Mouse (Mus musculus): ENCODE results near the gene Gm26566. TPM values are rescaled to one million over a fixed set of nuclear protein-coding genes. Genes with fewer than 3 reads are reported as not detected.

Gene Gm26566
- polyA plus RNA-seq (2017; shearing (Covaris generic)) = 0.74 TPM

DNA sequence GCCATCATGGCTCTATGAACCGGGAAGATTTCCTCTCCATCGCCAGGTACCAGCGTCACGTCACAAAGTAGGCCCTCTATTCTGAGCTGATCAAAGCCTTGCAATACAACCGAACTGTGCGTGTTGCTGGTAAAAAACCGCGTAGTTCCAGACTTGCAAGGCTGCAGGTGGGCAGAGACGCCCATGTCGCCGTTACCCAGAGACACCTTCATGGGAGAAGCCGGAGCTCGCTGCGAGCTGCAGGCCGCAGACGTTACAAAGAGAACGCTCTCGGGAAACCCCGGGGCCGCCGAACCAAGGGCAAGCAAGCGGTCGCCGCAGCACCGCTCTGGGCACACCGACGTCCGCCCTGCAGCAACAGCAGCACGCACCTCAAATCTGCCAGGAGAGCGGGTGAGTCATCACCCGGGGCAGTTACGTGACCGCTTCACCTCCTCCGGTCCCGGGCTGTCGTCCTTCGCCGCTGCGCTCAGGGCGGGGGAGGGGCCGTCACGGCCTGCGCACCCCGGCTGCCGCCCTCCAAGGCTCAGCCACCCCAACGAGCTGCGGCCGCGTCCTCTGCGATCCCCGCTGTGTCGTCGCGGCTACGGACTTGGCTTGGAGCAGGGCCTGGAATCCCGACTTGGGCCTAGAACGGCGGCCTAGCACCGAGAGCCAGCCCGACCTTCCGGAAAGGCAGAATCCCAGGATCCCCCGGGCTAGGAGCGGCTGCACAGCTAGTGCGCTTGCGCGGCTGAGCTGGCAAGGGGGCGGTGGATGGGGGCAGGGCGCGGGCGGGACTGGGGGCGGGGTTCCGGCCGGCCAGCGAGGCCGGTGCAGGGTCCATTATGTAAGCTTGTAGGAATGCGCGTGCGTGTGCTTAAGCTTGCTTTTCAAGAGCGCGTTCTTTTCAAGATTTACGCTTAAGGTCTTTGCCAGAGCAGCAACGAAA is at the start of gene Gm26566, which contains the start of gene Klhl9:
Gene Gm26566 (plus strand): TSS at position 15 of the 931 bp plus-strand sequence.
Gene Klhl9 (minus strand): TSS at position 675 of the 931 bp plus-strand sequence.

DNA sequence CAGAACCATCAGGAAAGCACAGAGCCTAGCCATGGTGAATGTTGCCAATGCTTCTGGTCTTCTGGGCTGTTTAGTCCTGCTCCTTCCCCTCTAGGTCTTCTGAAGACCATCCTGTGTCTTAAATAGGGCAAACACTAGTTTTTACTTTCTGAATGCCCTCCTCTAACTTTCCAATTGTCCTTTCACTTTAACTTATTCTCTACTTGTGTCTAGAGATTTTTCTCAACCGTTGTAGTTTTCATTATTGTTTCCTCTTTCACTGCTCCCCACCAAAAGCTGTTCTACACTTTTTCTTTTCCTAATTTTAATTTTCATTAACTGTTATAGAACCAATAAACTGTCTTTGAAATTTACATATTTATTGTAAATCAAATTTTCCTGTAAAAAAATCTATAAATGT is 44.8 kb upstream of the Gm26566 start, which contains the start of gene Ifna16:
Gene Ifna16 (minus strand): TSS at position 101 of the 400 bp plus-strand sequence.

DNA sequence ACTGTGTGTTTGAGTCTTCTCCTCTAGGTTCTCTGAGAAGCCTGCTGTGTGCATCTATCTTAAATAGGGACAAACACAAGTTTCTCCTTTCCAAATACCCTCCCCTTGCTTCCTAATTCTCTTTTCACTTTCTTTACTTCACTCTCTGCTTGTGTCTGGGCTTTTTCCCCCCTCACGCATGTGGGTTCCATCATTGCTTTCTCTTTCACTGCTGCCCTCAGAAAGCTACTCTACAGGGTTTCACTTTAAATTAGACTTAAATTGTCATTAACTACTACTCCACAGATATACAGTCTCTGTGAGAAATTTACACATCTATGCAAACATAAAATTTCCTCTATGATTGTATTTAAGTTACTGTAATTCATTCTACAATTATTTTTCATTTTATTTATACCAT is 37.8 kb upstream of the Gm26566 start, which contains the start of gene Ifna2:
Gene Ifna2 (minus strand): TSS at position 101 of the 400 bp plus-strand sequence.

DNA sequence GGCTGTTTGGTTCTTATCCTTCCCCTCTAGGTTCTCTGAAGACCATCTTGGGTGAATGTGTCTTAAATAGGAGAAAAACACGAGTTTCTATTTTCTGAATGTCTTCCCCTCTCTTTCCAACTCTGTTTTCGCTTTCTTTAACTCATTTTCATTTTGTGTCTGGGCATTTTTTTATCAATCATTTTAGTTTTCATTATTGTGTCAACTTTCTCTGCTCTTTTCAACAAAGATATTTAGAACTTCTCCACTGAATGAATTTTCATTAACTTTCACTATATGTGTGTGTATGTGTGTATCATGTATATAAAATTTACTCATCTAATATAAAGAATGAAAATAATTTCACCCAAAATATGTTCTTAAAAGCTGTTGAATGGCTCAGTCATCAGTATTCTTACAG is 30.3 kb upstream of the Gm26566 start, which contains the start of gene Ifnab:
Gene Ifnab (minus strand): TSS at position 101 of the 400 bp plus-strand sequence.

DNA sequence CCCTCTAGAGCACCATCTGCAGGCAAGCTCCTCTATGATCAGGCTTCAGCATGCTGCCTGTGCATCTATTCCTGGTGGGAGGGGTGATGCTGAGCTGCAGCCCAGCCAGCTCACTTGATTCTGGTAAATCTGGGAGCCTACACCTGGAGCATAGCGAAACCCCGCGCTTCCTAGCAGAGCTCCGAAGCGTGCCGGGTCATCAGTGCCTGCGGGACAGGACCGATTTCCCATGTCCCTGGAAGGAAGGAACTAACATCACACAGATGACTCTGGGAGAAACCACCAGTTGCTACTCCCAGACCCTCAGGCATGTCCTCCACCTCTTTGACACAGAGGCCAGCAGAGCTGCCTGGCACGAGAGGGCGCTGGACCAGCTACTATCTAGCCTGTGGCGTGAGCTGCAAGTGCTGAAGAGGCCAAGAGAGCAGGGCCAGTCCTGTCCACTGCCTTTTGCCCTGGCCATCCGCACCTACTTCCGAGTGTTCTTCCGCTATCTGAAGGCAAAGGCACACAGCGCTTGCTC is 33.3 kb downstream of the Gm26566 start, which contains the start of gene Gm13271:
Gene Gm13271 (plus strand): TSS at position 51 of the 523 bp plus-strand sequence.

DNA sequence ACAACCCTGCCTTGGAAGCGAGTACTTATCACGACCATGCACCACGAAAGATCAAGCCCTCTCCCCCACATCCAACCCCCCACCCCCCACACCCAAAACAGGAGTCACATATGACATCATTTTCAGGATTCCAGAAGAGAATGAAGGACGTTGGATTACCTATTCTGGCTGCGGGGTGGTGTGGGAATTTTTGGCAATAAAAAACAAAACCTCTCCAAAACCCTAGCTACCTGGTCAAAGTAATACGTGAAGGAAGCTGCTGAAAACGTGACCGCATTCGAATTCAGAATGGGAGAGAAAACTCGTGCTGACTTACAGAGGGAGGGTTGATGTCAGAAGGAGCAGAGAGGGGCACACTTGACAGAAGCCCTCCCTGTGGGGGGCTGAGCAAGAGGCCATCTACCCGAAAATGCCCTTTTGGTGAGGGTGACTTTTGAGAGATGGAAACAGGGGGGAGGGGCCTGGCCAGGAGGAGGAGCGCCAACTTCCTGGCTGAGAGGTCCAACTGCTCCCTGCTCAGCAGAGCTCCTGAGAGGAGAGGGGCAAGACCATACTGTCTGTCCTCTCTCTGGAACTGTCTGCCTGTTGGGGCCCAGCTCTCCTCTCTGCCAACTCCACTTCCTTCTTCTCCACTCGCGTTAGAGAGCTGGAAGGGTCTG is 38.1 kb downstream of the Gm26566 start, which contains the start of gene Gm13283:
Gene Gm13283 (plus strand): TSS at position 510 of the 659 bp plus-strand sequence.

Other genes with a start within 250 kb of the Gm26566 start
- 0.69 TPM for gene Ifnb1, start 199.0 kb upstream of the Gm26566 start, polyA plus RNA-seq (2017; shearing (Covaris generic))
- gene Ifna15, start 163.6 kb upstream of the Gm26566 start, polyA plus RNA-seq (2017; shearing (Covaris generic)) = not detected
- gene Ifna14, start 150.0 kb upstream of the Gm26566 start, polyA plus RNA-seq (2017; shearing (Covaris generic)) = not detected
- not detected for gene Ifna9, start 129.4 kb upstream of the Gm26566 start, polyA plus RNA-seq (2017; shearing (Covaris generic))
- gene Ifna12, start 118.4 kb upstream of the Gm26566 start, polyA plus RNA-seq (2017; shearing (Covaris generic)) = not detected
- gene C87499, start 87.4 kb upstream of the Gm26566 start, polyA plus RNA-seq (2017; shearing (Covaris generic)) = not detected
- gene Ifna13, start 77.3 kb upstream of the Gm26566 start, polyA plus RNA-seq (2017; shearing (Covaris generic)) = not detected
- not detected for gene Ifna16, start 44.9 kb upstream of the Gm26566 start, polyA plus RNA-seq (2017; shearing (Covaris generic))
- gene Ifna2, start 37.9 kb upstream of the Gm26566 start, polyA plus RNA-seq (2017; shearing (Covaris generic)) = not detected
- not detected for gene Ifnab, start 30.4 kb upstream of the Gm26566 start, polyA plus RNA-seq (2017; shearing (Covaris generic))
- 15.4 TPM for gene Klhl9, start 660 bp downstream of the Gm26566 start, polyA plus RNA-seq (2017; shearing (Covaris generic))
- gene Gm13271, start 33.1 kb downstream of the Gm26566 start, polyA plus RNA-seq (2017; shearing (Covaris generic)) = not detected
- gene Gm13283, start 38.3 kb downstream of the Gm26566 start, polyA plus RNA-seq (2017; shearing (Covaris generic)) = not detected
- not detected for gene Gm13290, start 52.0 kb downstream of the Gm26566 start, polyA plus RNA-seq (2017; shearing (Covaris generic))
- gene Gm13289, start 55.1 kb downstream of the Gm26566 start, polyA plus RNA-seq (2017; shearing (Covaris generic)) = not detected
- not detected for gene Gm13272, start 58.0 kb downstream of the Gm26566 start, polyA plus RNA-seq (2017; shearing (Covaris generic))
- 0.28 TPM for gene Ifnz, start 60.3 kb downstream of the Gm26566 start, polyA plus RNA-seq (2017; shearing (Covaris generic))
- gene Gm13276, start 63.9 kb downstream of the Gm26566 start, polyA plus RNA-seq (2017; shearing (Covaris generic)) = not detected
- gene Gm13277, start 66.8 kb downstream of the Gm26566 start, polyA plus RNA-seq (2017; shearing (Covaris generic)) = not detected
- not detected for gene Gm13278, start 69.7 kb downstream of the Gm26566 start, polyA plus RNA-seq (2017; shearing (Covaris generic))
- not detected for gene Gm13275, start 72.7 kb downstream of the Gm26566 start, polyA plus RNA-seq (2017; shearing (Covaris generic))
- gene Gm13279, start 75.6 kb downstream of the Gm26566 start, polyA plus RNA-seq (2017; shearing (Covaris generic)) = not detected
- 1.1 TPM for gene Gm13285, start 77.9 kb downstream of the Gm26566 start, polyA plus RNA-seq (2017; shearing (Covaris generic))
- gene Gm13287, start 81.4 kb downstream of the Gm26566 start, polyA plus RNA-seq (2017; shearing (Covaris generic)) = not detected
- not detected for gene Gm13288, start 83.7 kb downstream of the Gm26566 start, polyA plus RNA-seq (2017; shearing (Covaris generic))
- gene Ifna7, start 94.4 kb downstream of the Gm26566 start, polyA plus RNA-seq (2017; shearing (Covaris generic)) = not detected
- gene Ifna11, start 98.2 kb downstream of the Gm26566 start, polyA plus RNA-seq (2017; shearing (Covaris generic)) = not detected
- not detected for gene Ifna6, start 105.6 kb downstream of the Gm26566 start, polyA plus RNA-seq (2017; shearing (Covaris generic))
- gene Ifna5, start 113.7 kb downstream of the Gm26566 start, polyA plus RNA-seq (2017; shearing (Covaris generic)) = not detected
- gene Ifna4, start 120.1 kb downstream of the Gm26566 start, polyA plus RNA-seq (2017; shearing (Covaris generic)) = not detected
- gene Ifna1, start 128.3 kb downstream of the Gm26566 start, polyA plus RNA-seq (2017; shearing (Covaris generic)) = not detected
- not detected for gene Ifne, start 158.4 kb downstream of the Gm26566 start, polyA plus RNA-seq (2017; shearing (Covaris generic))

Measured in effector memory CD4-positive, alpha-beta T cell, adult 7 months (primary cell).